8 mouse cellular contexts compared by ENCODE assay signal in the genomic region with DNA sequence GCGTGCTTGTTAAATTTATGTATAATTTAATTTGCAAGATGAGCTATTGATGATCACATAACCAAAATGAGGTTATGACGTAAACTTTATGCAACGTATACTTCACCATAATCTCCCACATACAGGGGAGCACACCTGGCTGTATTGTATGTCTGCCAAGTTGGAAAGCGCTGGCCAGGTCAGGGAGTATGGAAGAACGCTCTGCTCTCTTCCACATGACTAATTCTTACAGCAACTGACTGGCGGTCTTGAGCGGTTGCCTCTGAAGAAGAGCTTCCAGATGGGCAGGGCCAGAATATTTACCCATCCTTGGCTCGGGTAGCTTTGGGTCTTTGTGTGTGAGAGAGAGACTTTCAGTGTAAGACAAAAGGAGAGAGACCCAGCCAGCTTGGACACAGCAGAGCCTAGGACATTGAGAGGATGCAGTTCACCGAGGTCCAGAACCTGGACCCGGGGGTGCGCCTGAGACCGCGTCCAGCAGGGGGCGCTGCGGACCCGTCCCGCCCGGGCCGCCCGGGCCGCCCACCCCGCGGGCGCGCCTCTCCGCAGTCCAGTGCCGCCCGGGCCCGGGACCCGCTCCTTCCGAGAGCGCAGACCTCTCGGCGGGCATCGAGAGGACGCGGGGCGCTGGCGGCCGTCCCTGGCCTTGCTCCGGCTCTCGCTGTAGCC. TPM values are rescaled to one million over a fixed set of nuclear protein-coding genes. Genes with fewer than 3 reads are reported as not detected.
A peak's percentile ranks its signal among the peaks of the same experiment; 100 is the strongest.
DNase-seq lines count a peak whose midpoint lies in the region; ATAC-seq lines count a peak whose summit lies in the region.
"Had no signal": no experiment of that assay in that cellular context is flagged by ENCODE, and none has a peak within 500 bp of the region (broad histone marks: within the 10 kb centered on the region; RNA-seq: fewer than 3 reads in every experiment).

A gene (plus strand): TSS at position 543 of the 669 bp plus-strand sequence.

- H3K4me3 ChIP-seq in embryonic facial prominence, embryonic 13.5 days = peak within 1 kb of the TSS; percentile 80
- H3K4me3 ChIP-seq in heart, embryonic 10.5 days = peak within 1 kb of the TSS; percentile 89
- H3K4me3 ChIP-seq in liver, embryonic 11.5 days (ENCODE audit: low read depth, low read length) = peak within 1 kb of the TSS; percentile 59
- H3K4me3 ChIP-seq: myocyte had no signal

- ATAC-seq in embryonic facial prominence, embryonic 13.5 days (ENCODE audit: insufficient number of reproducible peaks, insufficient read depth, low FRiP score, low TSS enrichment, low read depth) = peak; percentile 73
- ATAC-seq in liver, embryonic 11.5 days (replicated peaks; ENCODE audit: low FRiP score) = peak; percentile 65

- peak within 1 kb of the TSS; percentile 68 for H3K27ac ChIP-seq in embryonic facial prominence, embryonic 13.5 days
- peak within 1 kb of the TSS; percentile 95 for H3K27ac ChIP-seq in heart, embryonic 10.5 days
- H3K27ac ChIP-seq in liver, embryonic 11.5 days (ENCODE audit: low read depth, low read length) = no peak within 1 kb of the TSS

- no peaks in the 10 kb centered on the region for H3K9me3 ChIP-seq in embryonic facial prominence, embryonic 13.5 days
- no peaks in the 10 kb centered on the region for H3K9me3 ChIP-seq in heart, embryonic 10.5 days
- H3K9me3 ChIP-seq in liver, embryonic 11.5 days (ENCODE audit: control insufficient read depth, low read length) = no peaks in the 10 kb centered on the region

- peak; percentile 92 to 96 for DNase-seq in adrenal gland, postnatal 36 days
- no peak for DNase-seq in heart, embryonic 10.5 days (ENCODE audit: low spot score)
- peak; percentile 77 for DNase-seq in kidney, adult 9 months
- DNase-seq in liver, embryonic 11.5 days (ENCODE audit: low spot score) = peak; percentile 81
- DNase-seq in naive thymus-derived CD4-positive, alpha-beta T cell, adult 2 months (ENCODE audit: low read depth) = peak; percentile 81
- peak; percentile 69 to 93 for DNase-seq in spleen, postnatal 4 days (ENCODE audit: low spot score in 2 of 2)

- peaks cover 43% of the 10 kb centered on the region for H3K4me1 ChIP-seq in embryonic facial prominence, embryonic 13.5 days
- peaks cover 52% of the 10 kb centered on the region for H3K4me1 ChIP-seq in heart, embryonic 10.5 days
- H3K4me1 ChIP-seq in liver, embryonic 11.5 days (replicated peaks; ENCODE audit: control insufficient read depth, insufficient read depth, low read length) = 0 out of 2 replicates have a peak, but pooled peaks cover 2% of the 10 kb centered on the region

- H3K4me2 ChIP-seq in embryonic facial prominence, embryonic 13.5 days = peak within 1 kb of the TSS; percentile 79
- H3K4me2 ChIP-seq in liver, embryonic 11.5 days = peak within 1 kb of the TSS; percentile 72

- WGBS in embryonic facial prominence, embryonic 13.5 days = 8% methylated on average over 41 of the region's 42 CpGs
- 12% methylated on average over 42 of the region's 42 CpGs for WGBS in heart, embryonic 10.5 days
- WGBS in liver, embryonic 11.5 days = 15% methylated on average over 32 of the region's 42 CpGs

- H3K27me3 ChIP-seq in embryonic facial prominence, embryonic 13.5 days = 0 out of 2 replicates have a peak, but pooled peaks cover 5% of the 10 kb centered on the region
- H3K27me3 ChIP-seq in heart, embryonic 10.5 days (ENCODE audit: insufficient read depth, poor library complexity, severe bottlenecking) = peaks cover 62% of the 10 kb centered on the region
- peaks cover 23% of the 10 kb centered on the region for H3K27me3 ChIP-seq in liver, embryonic 11.5 days (replicated peaks; ENCODE audit: control insufficient read depth, insufficient read depth, low read length)

- H3K36me3 ChIP-seq in embryonic facial prominence, embryonic 13.5 days = no peaks in the 10 kb centered on the region
- no peaks in the 10 kb centered on the region for H3K36me3 ChIP-seq in heart, embryonic 10.5 days
- H3K36me3 ChIP-seq in liver, embryonic 11.5 days (ENCODE audit: control insufficient read depth, insufficient read depth, low read length) = no peaks in the 10 kb centered on the region

- peak within 1 kb of the TSS; percentile 94 for H3K9ac ChIP-seq in embryonic facial prominence, embryonic 13.5 days
- peak within 1 kb of the TSS; percentile 61 for H3K9ac ChIP-seq in liver, embryonic 11.5 days (ENCODE audit: low read depth, low read length)

RNA-seq across cellular contexts. Expression of the gene that starts here (rescaled TPM):
- total RNA-seq in adrenal gland, postnatal 36 days (2021) = 10 to 100 TPM; 56.9 to 81.3 TPM
- polyA plus RNA-seq in embryonic facial prominence, embryonic 13.5 days (2015; fragmentation: Nextera tagmentation; extraction: Ambion mirVana) = 7.4 and 12.0 TPM in 2 replicates
- 8.3 and 8.9 TPM in 2 replicates for polyA plus RNA-seq in heart, embryonic 10.5 days (2016; fragmentation: Nextera tagmentation; extraction: Ambion mirVana)
- 6.2 and 7.0 TPM in 2 replicates for polyA plus RNA-seq in liver, embryonic 11.5 days (2014; fragmentation: Nextera tagmentation; extraction: Ambion mirVana)
